Mouse (Mus musculus): ENCODE results near the gene Snx6. TPM values are rescaled to one million over a fixed set of nuclear protein-coding genes. Genes with fewer than 3 reads are reported as not detected.
"Not testable (repeated sequence)": the region's sequence is repeated elsewhere in the genome, so short reads cannot be mapped to it uniquely, and the experiment has no call there.

Gene Snx6
- polyA plus RNA-seq, 1 experiment from 2014 or later, result 167 TPM

- not testable (repeated sequence) for H3K9ac ChIP-seq (ENCODE audit: low read length); H3K27me3 ChIP-seq (ENCODE audit: control insufficient read depth, insufficient read depth, low read length); H3K9me3 ChIP-seq (replicated peaks; ENCODE audit: control insufficient read depth, low read length); H3K4me1 ChIP-seq (ENCODE audit: control insufficient read depth, insufficient read depth, low read length); H3K27ac ChIP-seq (ENCODE audit: low read length); ATAC-seq (ENCODE audit: insufficient read depth, low FRiP score); H3K4me2 ChIP-seq (ENCODE audit: low read depth, low read length); H3K36me3 ChIP-seq (ENCODE audit: control insufficient read depth, insufficient read depth, low read length); H3K4me3 ChIP-seq (replicated peaks; ENCODE audit: low read length)
- WGBS, result 64% methylated on average over 5 of the region's 11 CpGs
Measured at GRCm38 (mm10) chr12:54717516-54717915, 78.0 kb downstream of the Snx6 start.

- H3K9me3 ChIP-seq (replicated peaks; ENCODE audit: control insufficient read depth, low read length); H3K9ac ChIP-seq (ENCODE audit: low read length); H3K27ac ChIP-seq (ENCODE audit: low read length); H3K36me3 ChIP-seq (ENCODE audit: control insufficient read depth, insufficient read depth, low read length); H3K4me2 ChIP-seq (ENCODE audit: low read depth, low read length); H3K27me3 ChIP-seq (ENCODE audit: control insufficient read depth, insufficient read depth, low read length); H3K4me3 ChIP-seq (replicated peaks; ENCODE audit: low read length); H3K4me1 ChIP-seq (ENCODE audit: control insufficient read depth, insufficient read depth, low read length): not testable (repeated sequence)
- ATAC-seq (ENCODE audit: insufficient read depth, low FRiP score), result peak; percentile 61
- WGBS, result 3% methylated on average over 3 of the region's 48 CpGs
Measured at GRCm38 (mm10) chr12:54713822-54714626, 81.5 kb downstream of the Snx6 start.

- 0% methylated on average over 3 of the region's 8 CpGs for WGBS
- not testable (repeated sequence) for H3K4me3 ChIP-seq (replicated peaks; ENCODE audit: low read length); H3K4me1 ChIP-seq (ENCODE audit: control insufficient read depth, insufficient read depth, low read length); H3K9me3 ChIP-seq (replicated peaks; ENCODE audit: control insufficient read depth, low read length); H3K4me2 ChIP-seq (ENCODE audit: low read depth, low read length); H3K27ac ChIP-seq (ENCODE audit: low read length); H3K27me3 ChIP-seq (ENCODE audit: control insufficient read depth, insufficient read depth, low read length); H3K36me3 ChIP-seq (ENCODE audit: control insufficient read depth, insufficient read depth, low read length); H3K9ac ChIP-seq (ENCODE audit: low read length)
- ATAC-seq (ENCODE audit: insufficient read depth, low FRiP score), result peak; percentile 87
Measured at GRCm38 (mm10) chr12:54710494-54710879, 85.0 kb downstream of the Snx6 start.

- not testable (repeated sequence) for H3K9me3 ChIP-seq (replicated peaks; ENCODE audit: control insufficient read depth, low read length); H3K27me3 ChIP-seq (ENCODE audit: control insufficient read depth, insufficient read depth, low read length); H3K9ac ChIP-seq (ENCODE audit: low read length); H3K36me3 ChIP-seq (ENCODE audit: control insufficient read depth, insufficient read depth, low read length); H3K4me1 ChIP-seq (ENCODE audit: control insufficient read depth, insufficient read depth, low read length); H3K4me3 ChIP-seq (replicated peaks; ENCODE audit: low read length); H3K4me2 ChIP-seq (ENCODE audit: low read depth, low read length); H3K27ac ChIP-seq (ENCODE audit: low read length)
- 3% methylated on average over 9 of the region's 44 CpGs for WGBS
- ATAC-seq (ENCODE audit: insufficient read depth, low FRiP score), result peak; percentile 54; the same call in 1 of the 2 replicates
Measured at GRCm38 (mm10) chr12:54709691-54710493, 85.6 kb downstream of the Snx6 start.

- 66% methylated on average over 7 of the region's 7 CpGs for WGBS
- no peak overlapping the region for H3K27ac ChIP-seq (ENCODE audit: low read length)
- H3K9ac ChIP-seq (ENCODE audit: low read length), result no peak overlapping the region
- H3K9me3 ChIP-seq (replicated peaks; ENCODE audit: control insufficient read depth, low read length), result no peaks in the 10 kb centered on the region
- H3K27me3 ChIP-seq (ENCODE audit: control insufficient read depth, insufficient read depth, low read length), result no peaks in the 10 kb centered on the region
- H3K4me2 ChIP-seq (ENCODE audit: low read depth, low read length), result no peak overlapping the region
- no peaks in the 10 kb centered on the region for H3K36me3 ChIP-seq (ENCODE audit: control insufficient read depth, insufficient read depth, low read length)
- H3K4me3 ChIP-seq (replicated peaks; ENCODE audit: low read length), result no peak overlapping the region
- no peak for ATAC-seq (ENCODE audit: insufficient read depth, low FRiP score)
- 0 out of 2 replicates have a peak, but pooled peaks cover 3% of the 10 kb centered on the region for H3K4me1 ChIP-seq (ENCODE audit: control insufficient read depth, insufficient read depth, low read length)
Measured at GRCm38 (mm10) chr12:54699394-54699793, 96.1 kb downstream of the Snx6 start.

- Histone ChIP-seq H3K4me1 (ENCODE audit: control insufficient read depth, insufficient read depth, low read length) (0 out of 2 replicates have a peak, but pooled peaks cover 3% of the 10 kb centered on the region), H3K9ac (ENCODE audit: low read length) (no peak overlapping the region), H3K27me3 (ENCODE audit: control insufficient read depth, insufficient read depth, low read length) (no peaks in the 10 kb centered on the region), H3K9me3 (replicated peaks; ENCODE audit: control insufficient read depth, low read length) (no peaks in the 10 kb centered on the region), H3K36me3 (ENCODE audit: control insufficient read depth, insufficient read depth, low read length) (no peaks in the 10 kb centered on the region), H3K27ac (ENCODE audit: low read length) (no peak overlapping the region), H3K4me2 (ENCODE audit: low read depth, low read length) (no peak overlapping the region), H3K4me3 (replicated peaks; ENCODE audit: low read length) (no peak overlapping the region)
- no peak for ATAC-seq (ENCODE audit: insufficient read depth, low FRiP score)
- WGBS, result 34% methylated on average over 6 of the region's 6 CpGs
Measured at GRCm38 (mm10) chr12:54697791-54698250, 97.7 kb downstream of the Snx6 start.

GRCm38 (mm10) chr12:54697003-54697597, 98.4 kb downstream of the Snx6 start:
- Histone ChIP-seq H3K36me3 (ENCODE audit: control insufficient read depth, insufficient read depth, low read length) (0 out of 2 replicates have a peak, but pooled peaks cover 5% of the 10 kb centered on the region), H3K4me3 (replicated peaks; ENCODE audit: low read length) (no peak overlapping the region), H3K27ac (ENCODE audit: low read length) (no peak overlapping the region; the same call in 1 of the 2 replicates), H3K4me2 (ENCODE audit: low read depth, low read length) (no peak overlapping the region), H3K9ac (ENCODE audit: low read length) (no peak overlapping the region), H3K4me1 (ENCODE audit: control insufficient read depth, insufficient read depth, low read length) (0 out of 2 replicates have a peak, but pooled peaks cover 3% of the 10 kb centered on the region), H3K27me3 (ENCODE audit: control insufficient read depth, insufficient read depth, low read length) (no peaks in the 10 kb centered on the region), H3K9me3 (replicated peaks; ENCODE audit: control insufficient read depth, low read length) (no peaks in the 10 kb centered on the region)
- 6% methylated on average over 7 of the region's 7 CpGs for WGBS
- no peak for ATAC-seq (ENCODE audit: insufficient read depth, low FRiP score)

Measured in stomach, embryonic 16.5 days (tissue).